Comparison of ENCODE assay signal across 8 mouse cellular contexts in genomic region chr3:88409741-88410644, GRCm38 (mm10). TPM values are rescaled to one million over a fixed set of nuclear protein-coding genes. Genes with fewer than 3 reads are reported as not detected.
DNase-seq lines count a peak whose midpoint lies in the region; ATAC-seq lines count a peak whose summit lies in the region.

TSS of gene Pmf1 (minus strand) at chr3:88410331.

- peak; percentile 95 for DNase-seq in CD4-positive, CD25-positive, alpha-beta regulatory T cell, adult 2 months (ENCODE audit: low read depth, low spot score)
- peak; percentile 61 for DNase-seq in fat pad, adult 2 months (ENCODE audit: extremely low read depth, low read depth, low spot score)
- DNase-seq in kidney, postnatal 10 days, result peak; percentile 97
- DNase-seq in natural killer cell, adult 2 months (ENCODE audit: low spot score in 2 of 2), result peak; percentile 89 to 91

- WGBS in heart, embryonic 13.5 days, result under 1% methylated on average over 54 of the region's 54 CpGs
- WGBS in liver, embryonic 12.5 days (ENCODE audit: insufficient replicate concordance), result under 1% methylated on average over 54 of the region's 54 CpGs
- WGBS in stomach, embryonic 15.5 days, result under 1% methylated on average over 54 of the region's 54 CpGs

- H3K9ac ChIP-seq in heart, embryonic 13.5 days, result peak within 1 kb of the TSS; percentile 91
- peak within 1 kb of the TSS; percentile 91 for H3K9ac ChIP-seq in liver, embryonic 12.5 days
- H3K9ac ChIP-seq in stomach, embryonic 15.5 days, result peak within 1 kb of the TSS; percentile 78

- peaks cover 6% of the 10 kb centered on the region; the same call in 1 of the 2 replicates for H3K4me1 ChIP-seq in brown adipose tissue, adult 24 weeks (ENCODE audit: control insufficient read depth, insufficient read depth, insufficient read length, low read length)
- peaks cover 39% of the 10 kb centered on the region for H3K4me1 ChIP-seq in heart, embryonic 13.5 days
- peaks cover 71% of the 10 kb centered on the region for H3K4me1 ChIP-seq in liver, embryonic 12.5 days
- H3K4me1 ChIP-seq in stomach, embryonic 15.5 days, result peaks cover 12% of the 10 kb centered on the region

- H3K36me3 ChIP-seq in heart, embryonic 13.5 days, result peaks cover 41% of the 10 kb centered on the region
- H3K36me3 ChIP-seq in liver, embryonic 12.5 days, result peaks cover 67% of the 10 kb centered on the region
- H3K36me3 ChIP-seq in stomach, embryonic 15.5 days, result peaks cover 9% of the 10 kb centered on the region

- H3K27me3 ChIP-seq in heart, embryonic 13.5 days (replicated peaks), result no peaks in the 10 kb centered on the region
- no peaks in the 10 kb centered on the region for H3K27me3 ChIP-seq in liver, embryonic 12.5 days (replicated peaks)
- H3K27me3 ChIP-seq in stomach, embryonic 15.5 days (replicated peaks), result no peaks in the 10 kb centered on the region

- peak; percentile 87 for ATAC-seq in heart, embryonic 13.5 days (ENCODE audit: extremely low read depth, insufficient number of reproducible peaks, low FRiP score, low TSS enrichment)
- peak; percentile 90 for ATAC-seq in liver, embryonic 12.5 days
- ATAC-seq in stomach, embryonic 15.5 days (ENCODE audit: insufficient read depth, low FRiP score, low read depth), result peak; percentile 90

- peak within 1 kb of the TSS; percentile 84 for H3K4me2 ChIP-seq in heart, embryonic 13.5 days
- peak within 1 kb of the TSS; percentile 91 for H3K4me2 ChIP-seq in liver, embryonic 12.5 days
- peak within 1 kb of the TSS; percentile 77 for H3K4me2 ChIP-seq in stomach, embryonic 15.5 days

- peak within 1 kb of the TSS; percentile 76 for H3K4me3 ChIP-seq in brown adipose tissue, adult 24 weeks (ENCODE audit: insufficient read depth, low read depth, low read length)
- H3K4me3 ChIP-seq in heart, embryonic 13.5 days, result peak within 1 kb of the TSS; percentile 69
- peak within 1 kb of the TSS; percentile 75 for H3K4me3 ChIP-seq in liver, embryonic 12.5 days
- H3K4me3 ChIP-seq in stomach, embryonic 15.5 days (replicated peaks), result peak within 1 kb of the TSS; percentile 68

- H3K9me3 ChIP-seq in heart, embryonic 13.5 days, result no peaks in the 10 kb centered on the region
- no peaks in the 10 kb centered on the region for H3K9me3 ChIP-seq in liver, embryonic 12.5 days (replicated peaks)
- H3K9me3 ChIP-seq in stomach, embryonic 15.5 days, result no peaks in the 10 kb centered on the region

- H3K27ac ChIP-seq in brown adipose tissue, adult 24 weeks (replicated peaks; ENCODE audit: low read depth, low read length), result peak within 1 kb of the TSS; percentile 79
- H3K27ac ChIP-seq in heart, embryonic 13.5 days (replicated peaks), result peak within 1 kb of the TSS; percentile 99
- peak within 1 kb of the TSS; percentile 93 for H3K27ac ChIP-seq in liver, embryonic 12.5 days
- peak within 1 kb of the TSS; percentile 97 for H3K27ac ChIP-seq in stomach, embryonic 15.5 days

RNA-seq across cellular contexts. Expression of gene Pmf1, which starts in this region (rescaled TPM):
- 25.1 and 30.8 TPM in 2 replicates for polyA plus RNA-seq in brown adipose tissue, adult 24 weeks (2012; ENCODE audit: insufficient read depth, insufficient read length, missing spikeins)
- polyA plus RNA-seq in heart, embryonic 13.5 days (2015; fragmentation: Nextera tagmentation; extraction: Ambion mirVana), result 110 and 112 TPM in 2 replicates
- polyA plus RNA-seq in liver, embryonic 12.5 days (2016; fragmentation: Nextera tagmentation; extraction: Ambion mirVana), result 104 and 115 TPM in 2 replicates
- 115 and 118 TPM in 2 replicates for polyA plus RNA-seq in stomach, embryonic 15.5 days (2015; fragmentation: Nextera tagmentation; extraction: Ambion mirVana)

Comparison
In these comparisons a context has a peak if more than half of its experiments do, and no peak if none do; other contexts are left out.
1. Peak in every context shown above with its lines: DNase-seq, ATAC-seq, H3K4me3 ChIP-seq and H3K27ac ChIP-seq.